Mouse (Mus musculus): Measurements from ENCODE around the gene Frmd3.
"Not testable (repeated sequence)": the region's sequence is repeated elsewhere in the genome, so short reads cannot be mapped to it uniquely, and the experiment has no call there.

Frmd3 gene

GRCm38 (mm10) chr4:74013211-74014047, at the start of gene Frmd3:
Gene Frmd3 (plus strand): TSS chr4:74013442.
- peak; percentile 1 to 15 for DNase-seq (ENCODE audit: low spot score in 2 of 2)

GRCm38 (mm10) chr4:73980454-73980853, 32.8 kb upstream of the Frmd3 start:
- DNase-seq (ENCODE audit: low spot score in 2 of 2) = no peak

- DNase-seq (ENCODE audit: low spot score in 2 of 2) = no peak
Observed at GRCm38 (mm10) chr4:74012277-74012676, 965 bp upstream of the Frmd3 start.

GRCm38 (mm10) chr4:74012700-74013099, 542 bp upstream of the Frmd3 start:
- no peak for DNase-seq (ENCODE audit: low spot score in 2 of 2)

- DNase-seq (ENCODE audit: low spot score in 2 of 2) = no peak
Observed at GRCm38 (mm10) chr4:74014048-74014500, 832 bp downstream of the Frmd3 start.

- DNase-seq (ENCODE audit: low spot score in 2 of 2) = no peak
Observed at GRCm38 (mm10) chr4:74020084-74020483, 6.8 kb downstream of the Frmd3 start.

GRCm38 (mm10) chr4:74043226-74043625, 30.0 kb downstream of the Frmd3 start:
- DNase-seq (ENCODE audit: low spot score in 2 of 2) = no peak

DNA sequence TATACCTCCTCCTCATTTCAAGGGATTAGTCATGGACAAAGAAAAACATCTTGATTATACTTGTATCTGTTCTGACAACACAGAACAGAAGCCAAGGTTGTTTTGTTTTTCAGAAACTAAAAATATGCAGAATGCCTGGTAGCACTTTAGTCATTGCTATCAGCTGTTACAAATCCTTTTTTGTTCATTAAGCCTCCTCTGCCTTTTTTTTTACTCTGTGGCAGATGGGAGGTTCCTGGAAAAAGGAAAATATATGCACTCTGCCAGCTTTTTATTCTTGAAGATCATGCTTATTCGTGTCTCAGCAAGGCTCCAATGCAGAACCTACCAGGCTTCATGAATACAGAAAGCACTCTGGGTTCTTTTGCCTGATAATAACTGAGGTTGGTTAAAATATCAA, 38.5 kb downstream of the Frmd3 start:
- DNase-seq (ENCODE audit: low spot score in 2 of 2) = no peak

DNA sequence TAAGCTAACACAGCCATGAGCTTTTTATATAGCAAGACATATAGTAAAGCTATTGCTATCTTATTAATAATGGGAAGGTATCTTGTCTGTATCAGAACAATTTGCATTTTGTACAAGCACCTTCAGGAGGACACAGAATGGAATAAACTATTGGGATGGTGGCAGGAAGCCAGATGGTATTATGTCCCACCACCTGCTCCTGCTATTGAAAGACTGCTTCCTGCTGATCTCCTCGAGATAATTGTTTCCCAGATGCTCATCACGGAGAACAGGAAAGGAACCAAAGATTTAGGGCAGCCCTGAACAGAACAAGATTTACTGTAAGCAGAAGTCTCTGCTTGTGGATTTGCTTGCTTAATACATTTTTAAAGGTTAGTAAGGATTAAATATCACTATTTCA, 63.5 kb downstream of the Frmd3 start:
- DNase-seq (ENCODE audit: low spot score in 2 of 2) = no peak

DNA sequence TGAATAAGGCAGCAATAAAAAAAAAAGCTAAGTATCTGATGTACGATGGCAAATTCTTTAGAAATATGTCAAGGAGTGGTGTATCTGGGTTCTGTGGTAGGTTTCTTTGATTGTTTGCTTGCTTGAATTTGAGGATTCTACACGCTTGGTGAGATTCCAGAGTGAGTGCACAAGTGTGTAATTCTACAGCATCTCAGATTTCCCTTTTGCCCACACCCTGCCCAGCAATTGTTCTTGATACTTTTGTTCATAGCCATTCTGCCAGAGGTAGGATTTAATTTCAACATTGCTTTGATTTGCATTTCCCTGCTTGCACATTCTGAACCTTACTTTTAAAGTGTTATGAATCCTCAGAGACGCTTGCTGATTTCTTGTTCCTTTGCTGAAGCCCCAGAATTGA, 97.6 kb downstream of the Frmd3 start:
- no peak for DNase-seq (ENCODE audit: low spot score in 2 of 2)

- no peak for DNase-seq (ENCODE audit: low spot score in 2 of 2)
Observed at GRCm38 (mm10) chr4:74191528-74191927, 178.3 kb downstream of the Frmd3 start.

GRCm38 (mm10) chr4:74201281-74201811, 188.1 kb downstream of the Frmd3 start:
- no peak for DNase-seq (ENCODE audit: low spot score in 2 of 2)

DNA sequence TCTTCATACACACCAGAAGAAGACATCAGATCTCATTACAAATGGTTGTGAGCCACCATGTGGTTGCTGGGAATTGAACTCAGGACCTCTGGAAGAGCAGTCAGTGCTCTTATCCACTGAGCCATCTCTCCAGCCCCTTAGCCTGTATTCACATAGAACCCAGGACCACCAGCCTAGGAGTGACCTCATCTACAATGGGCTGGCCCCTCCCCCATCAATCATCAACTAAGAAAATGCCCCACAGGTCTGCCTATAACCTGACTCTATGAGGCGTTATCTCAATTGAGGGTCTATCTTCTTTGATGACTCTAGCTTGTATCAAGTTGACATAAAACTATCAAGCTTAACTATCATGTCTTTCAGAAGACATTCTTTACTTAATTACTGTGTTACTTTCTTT, 208.5 kb downstream of the Frmd3 start:
- DNase-seq (ENCODE audit: low spot score in 2 of 2) = not testable (repeated sequence)

DNA sequence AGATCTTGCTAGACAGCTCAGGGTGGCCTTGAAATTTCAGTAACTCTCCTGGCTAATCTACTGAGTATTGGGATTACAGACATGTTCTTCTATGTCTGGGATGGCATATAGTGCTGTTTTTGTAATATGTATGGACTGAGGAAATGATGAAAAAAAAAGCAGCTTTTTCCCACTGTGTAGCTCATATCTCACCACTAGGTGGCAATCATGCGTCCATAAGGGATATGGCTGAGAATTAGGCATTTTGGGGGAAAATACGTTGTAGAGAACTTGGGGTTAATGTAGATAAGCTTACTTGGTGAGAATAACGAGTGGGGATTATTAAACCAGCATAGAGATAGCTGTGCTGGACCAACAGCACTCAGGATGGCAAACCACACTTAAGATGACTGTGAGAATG, 209.1 kb downstream of the Frmd3 start:
- DNase-seq (ENCODE audit: low spot score in 2 of 2) = no peak

DNA sequence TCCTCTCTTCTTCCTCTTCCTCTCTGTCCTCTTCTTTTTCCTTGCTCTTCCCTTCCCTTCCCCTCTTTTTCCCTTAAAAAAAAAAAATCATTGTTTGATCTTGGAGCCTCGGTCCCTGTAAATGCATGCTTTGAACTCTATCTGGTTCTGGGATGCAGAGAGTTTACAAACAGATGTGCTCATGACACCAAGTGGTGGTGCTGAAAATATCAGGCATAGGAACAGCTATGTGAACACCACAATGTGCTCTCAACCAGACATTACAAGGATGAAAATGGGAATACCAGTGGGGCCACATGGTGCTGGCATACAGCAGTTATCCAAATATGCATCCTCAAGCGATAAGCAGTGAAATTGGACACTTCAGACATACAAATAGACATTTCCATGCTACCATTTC, 211.0 kb downstream of the Frmd3 start:
- DNase-seq (ENCODE audit: low spot score in 2 of 2) = no peak

DNA sequence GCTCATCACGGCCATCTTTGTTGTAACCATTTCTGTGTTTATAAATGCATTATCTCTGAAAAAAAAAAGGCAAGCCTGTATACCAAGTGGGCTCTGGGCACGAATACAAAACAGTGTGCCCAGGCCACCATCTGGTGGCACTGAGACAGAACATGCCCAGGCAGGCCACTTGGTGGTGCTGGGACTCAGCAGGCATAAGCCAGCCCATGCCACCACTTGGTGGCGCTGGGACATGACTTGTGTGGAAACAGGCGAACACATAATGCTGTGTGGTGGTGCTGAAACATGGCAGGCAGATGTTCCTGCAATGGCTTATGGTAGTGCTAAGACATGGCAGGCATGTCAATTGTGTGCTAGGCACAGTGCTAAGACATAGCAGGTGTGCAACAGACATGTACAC, 217.8 kb downstream of the Frmd3 start:
- DNase-seq (ENCODE audit: low spot score in 2 of 2) = no peak

GRCm38 (mm10) chr4:74231405-74231804, 218.2 kb downstream of the Frmd3 start:
- DNase-seq (ENCODE audit: low spot score in 2 of 2) = peak; percentile 20 to 49

- DNase-seq (ENCODE audit: low spot score in 2 of 2) = no peak
Observed at GRCm38 (mm10) chr4:74233534-74233933, 220.3 kb downstream of the Frmd3 start.

- no peak for DNase-seq (ENCODE audit: low spot score in 2 of 2)
Observed at GRCm38 (mm10) chr4:74242176-74242575, 228.9 kb downstream of the Frmd3 start, which contains the start of gene Kdm4c. Gene Kdm4c (plus strand): TSS chr4:74242497.

Measured in urinary bladder, postnatal 36 days (tissue).